Mouse (Mus musculus) erythroblast, embryonic 14.5 days (primary cell): ENCODE data around the gene Brf1. TPM values are rescaled to one million over a fixed set of nuclear protein-coding genes. Genes with fewer than 3 reads are reported as not detected.

Experiments used
- H3K27me3 ChIP-seq: 2 replicates; pipeline ENCODE4 v1.6.1; 2012; ENCODE audit warnings: inconsistent platforms; ENCODE audit not compliant: control insufficient read depth
- H3K36me3 ChIP-seq: 2 replicates; pipeline ENCODE4 v1.6.1; 2012; ENCODE audit warnings: mild to moderate bottlenecking, inconsistent platforms; ENCODE audit not compliant: control insufficient read depth
- H3K4me1 ChIP-seq: 2 replicates; pipeline ENCODE4 v1.6.1; 2012; ENCODE audit warnings: inconsistent platforms; ENCODE audit not compliant: control insufficient read depth
- H3K4me3 ChIP-seq: replicated peaks from 2 replicates; pipeline ENCODE3; 2012; ENCODE audit warnings: moderate library complexity, mild to moderate bottlenecking, inconsistent platforms
- H3K9me3 ChIP-seq: 2 replicates; pipeline ENCODE4 v1.6.1; 2012; ENCODE audit warnings: low read length, inconsistent platforms, mixed read lengths; ENCODE audit not compliant: control insufficient read depth
- GATA1 ChIP-seq: IDR thresholded peaks from 2 replicates; pipeline ENCODE4 v1.6.1; 2012; ENCODE audit warnings: low read length, inconsistent platforms, mixed read lengths
- TAL1 ChIP-seq: IDR thresholded peaks from 3 replicates; pipeline ENCODE4 v1.6.1; 2012; ENCODE audit warnings: low read length, inconsistent platforms, mixed read lengths
- polyA plus RNA-seq: library from polyadenylated mRNA; stranded (reverse); fragments of >175 nt; gene quantifications from 2 replicates; pipeline ENCODE4 v1.2.3, GENCODE M21; 2012

Gene Brf1
- polyA plus RNA-seq, 1 experiment: 3.6 TPM

DNA sequence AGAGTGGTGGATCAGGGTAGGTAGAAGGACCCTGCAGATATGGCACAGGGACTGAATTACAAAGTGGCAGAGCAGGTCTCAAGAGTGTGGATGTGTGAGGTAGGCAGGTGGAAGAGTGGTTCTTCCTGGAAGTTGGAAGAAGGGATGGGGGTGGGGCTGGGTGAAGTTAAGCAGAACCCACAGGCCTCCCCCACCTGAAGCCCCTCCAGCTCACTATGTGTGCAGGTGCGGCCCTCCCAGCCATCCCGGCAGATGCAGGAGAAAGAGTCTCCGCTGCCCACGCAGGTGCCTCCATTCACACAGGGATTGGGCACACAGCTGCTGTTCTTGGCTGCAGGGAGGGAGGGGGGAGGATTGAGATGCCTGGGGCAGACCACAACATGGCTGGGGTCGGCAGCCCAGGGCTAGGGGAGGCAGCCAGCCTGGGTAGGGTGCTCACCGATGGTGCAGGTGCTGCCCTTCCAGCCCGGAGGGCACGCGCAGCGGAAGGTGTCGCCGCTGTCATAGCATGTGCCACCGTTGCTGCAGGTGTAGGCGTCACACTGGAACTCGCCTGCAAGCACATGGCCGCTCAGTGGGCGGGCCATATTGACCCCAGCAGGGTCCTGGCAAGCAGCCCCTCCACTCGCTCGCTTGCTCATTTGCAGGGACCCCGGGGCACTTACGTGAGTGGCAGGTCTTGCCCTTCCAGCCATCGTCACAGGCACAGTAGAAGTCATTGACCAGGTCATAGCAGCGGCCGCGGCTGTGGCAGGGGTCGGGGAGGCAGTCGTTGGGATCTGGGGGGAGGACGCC is 87.4 kb downstream of the Brf1 start:
- Histone ChIP-seq H3K9me3 (no peaks in the 10 kb centered on the region), H3K4me1 (peaks cover 4% of the 10 kb centered on the region; the same call in 1 of the 2 replicates), H3K36me3 (no peaks in the 10 kb centered on the region), H3K4me3 (no peak overlapping the region), H3K27me3 (no peaks in the 10 kb centered on the region)
- TF ChIP-seq TAL1 (no peak), GATA1 (no peak)

- Histone ChIP-seq H3K27me3 (no peaks in the 10 kb centered on the region), H3K36me3 (no peaks in the 10 kb centered on the region), H3K9me3 (no peaks in the 10 kb centered on the region), H3K4me3 (no peak overlapping the region), H3K4me1 (peaks cover 4% of the 10 kb centered on the region; the same call in 1 of the 2 replicates)
- TF ChIP-seq GATA1 (no peak), TAL1 (no peak)
Observed at GRCm38 (mm10) chr12:112911701-112912100, 88.8 kb downstream of the Brf1 start.

Other genes with a start within 250 kb of the Brf1 start
- 0.24 and 0.50 TPM in 2 replicates for gene Pld4, start 240.0 kb downstream of the Brf1 start, polyA plus RNA-seq
- gene Ahnak2, start 198.0 kb downstream of the Brf1 start, polyA plus RNA-seq: 0.01 and 0.05 TPM in 2 replicates
- gene Clba1, start 191.8 kb downstream of the Brf1 start, polyA plus RNA-seq: 0.10 TPM in 1 of 2 replicates, not detected in the other
- gene Cdca4, start 171.3 kb downstream of the Brf1 start, polyA plus RNA-seq: 3.3 and 4.7 TPM in 2 replicates
- 0.01 TPM in 1 of 2 replicates, not detected in the other for gene Gpr132, start 132.5 kb downstream of the Brf1 start, polyA plus RNA-seq
- 0.03 TPM in 1 of 2 replicates, not detected in the other for gene Jag2, start 70.9 kb downstream of the Brf1 start, polyA plus RNA-seq
- gene Nudt14, start 58.6 kb downstream of the Brf1 start, polyA plus RNA-seq: 0.86 and 0.87 TPM in 2 replicates
- 1.5 and 2.6 TPM in 2 replicates for gene Btbd6, start 24.2 kb downstream of the Brf1 start, polyA plus RNA-seq
- gene Pacs2, start 13.8 kb upstream of the Brf1 start, polyA plus RNA-seq: 2.6 and 2.8 TPM in 2 replicates
- gene Tex22, start 73.8 kb upstream of the Brf1 start, polyA plus RNA-seq: not detected in 2 replicates
- 18.5 and 22.5 TPM in 2 replicates for gene Mta1, start 97.6 kb upstream of the Brf1 start, polyA plus RNA-seq
- 12.2 and 14.5 TPM in 2 replicates for gene Crip2, start 139.5 kb upstream of the Brf1 start, polyA plus RNA-seq
- gene Crip1, start 145.6 kb upstream of the Brf1 start, polyA plus RNA-seq: 2.8 and 3.3 TPM in 2 replicates
- 2.3 and 2.9 TPM in 2 replicates for gene Tedc1, start 155.7 kb upstream of the Brf1 start, polyA plus RNA-seq
- not detected in 2 replicates for gene Tmem121, start 185.2 kb upstream of the Brf1 start, polyA plus RNA-seq